Mouse (Mus musculus) midbrain, embryonic 12.5 days (tissue): Measurements from ENCODE around the gene Lyrm9. TPM values are rescaled to one million over a fixed set of nuclear protein-coding genes. Genes with fewer than 3 reads are reported as not detected.

Experiments
- ATAC-seq: fragments of 200-750 bp; cut with Nextera tagmentation; 2 replicates; pipeline ENCODE4 v1.8.0; 2017; ENCODE audit warnings: low read depth, moderate TSS enrichment, moderate library complexity; ENCODE audit not compliant: low FRiP score
- H3K27ac ChIP-seq: fragments of 300-500 bp; sonication (generic); replicated peaks from 2 replicates; pipeline ENCODE4 v1.5.1; 2016; ENCODE audit warnings: mild to moderate bottlenecking
- H3K27me3 ChIP-seq: fragments of 300-500 bp; sonication (generic); 2 replicates; pipeline ENCODE4 v1.6.1; 2016; ENCODE audit warnings: mild to moderate bottlenecking
- H3K36me3 ChIP-seq: fragments of 300-500 bp; sonication (generic); 2 replicates; pipeline ENCODE4 v1.6.1; 2016
- H3K4me1 ChIP-seq: fragments of 300-500 bp; sonication (generic); 2 replicates; pipeline ENCODE4 v1.6.1; 2016
- H3K4me2 ChIP-seq: fragments of 300-500 bp; sonication (generic); replicated peaks from 2 replicates; pipeline ENCODE4 v1.6.1; 2016; ENCODE audit warnings: mild to moderate bottlenecking, moderate library complexity
- H3K4me3 ChIP-seq: fragments of 300-500 bp; sonication (generic); 2 replicates; pipeline ENCODE4 v1.5.1; 2016; ENCODE audit warnings: mild to moderate bottlenecking
- H3K9ac ChIP-seq: fragments of 300-500 bp; sonication (generic); replicated peaks from 2 replicates; pipeline ENCODE4 v1.6.1; 2016; ENCODE audit warnings: mild to moderate bottlenecking, moderate library complexity
- H3K9me3 ChIP-seq: fragments of 300-500 bp; sonication (generic); 2 replicates; pipeline ENCODE4 v1.6.1; 2016; ENCODE audit warnings: mild to moderate bottlenecking
- WGBS: fragments of 180-500 bp; shearing (Covaris S2); methylation state at CpG from one replicate; pipeline ENCODE4 v1.1.7; 2016; 5-methylcytosine and 5-hydroxymethylcytosine counted together
- polyA plus RNA-seq: library from polyadenylated mRNA; unstranded; fragments of >200 nt; fragmentation: Nextera tagmentation; extraction: Ambion mirVana; gene quantifications from 2 replicates; pipeline ENCODE4 v1.2.1, GENCODE M21; 2016

Gene Lyrm9
- polyA plus RNA-seq, 1 experiment from 2014 or later, result 17.0 TPM

DNA sequence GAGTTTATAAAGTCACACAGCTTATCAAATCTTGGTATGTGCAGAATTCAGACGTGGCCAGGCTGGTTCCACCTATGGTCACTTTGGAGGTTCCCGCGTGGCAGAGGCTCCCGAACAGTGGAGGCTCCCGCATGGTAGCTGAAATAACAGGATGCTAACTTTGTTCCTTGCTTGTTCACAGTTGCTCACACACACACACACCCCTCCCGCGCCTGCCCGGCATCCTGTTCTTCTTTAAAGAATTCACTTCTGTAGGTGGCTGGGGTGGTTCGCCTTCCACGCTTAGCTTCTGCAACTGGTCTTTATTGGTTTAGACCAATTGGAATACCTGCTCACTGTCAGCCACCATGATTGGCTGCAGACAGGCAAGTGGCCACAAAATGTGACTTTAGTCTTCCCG lies 33.3 kb upstream of the Lyrm9 start:
- Histone ChIP-seq H3K4me1 (peaks cover 37% of the 10 kb centered on the region), H3K9ac (no peak overlapping the region), H3K9me3 (no peaks in the 10 kb centered on the region), H3K4me2 (no peak overlapping the region), H3K27ac (no peak overlapping the region), H3K4me3 (no peak overlapping the region), H3K27me3 (peaks cover 11% of the 10 kb centered on the region; the same call in 1 of the 2 replicates), H3K36me3 (no peaks in the 10 kb centered on the region)
- no peak for ATAC-seq
- 84% methylated on average over 11 of the region's 11 CpGs for WGBS

DNA sequence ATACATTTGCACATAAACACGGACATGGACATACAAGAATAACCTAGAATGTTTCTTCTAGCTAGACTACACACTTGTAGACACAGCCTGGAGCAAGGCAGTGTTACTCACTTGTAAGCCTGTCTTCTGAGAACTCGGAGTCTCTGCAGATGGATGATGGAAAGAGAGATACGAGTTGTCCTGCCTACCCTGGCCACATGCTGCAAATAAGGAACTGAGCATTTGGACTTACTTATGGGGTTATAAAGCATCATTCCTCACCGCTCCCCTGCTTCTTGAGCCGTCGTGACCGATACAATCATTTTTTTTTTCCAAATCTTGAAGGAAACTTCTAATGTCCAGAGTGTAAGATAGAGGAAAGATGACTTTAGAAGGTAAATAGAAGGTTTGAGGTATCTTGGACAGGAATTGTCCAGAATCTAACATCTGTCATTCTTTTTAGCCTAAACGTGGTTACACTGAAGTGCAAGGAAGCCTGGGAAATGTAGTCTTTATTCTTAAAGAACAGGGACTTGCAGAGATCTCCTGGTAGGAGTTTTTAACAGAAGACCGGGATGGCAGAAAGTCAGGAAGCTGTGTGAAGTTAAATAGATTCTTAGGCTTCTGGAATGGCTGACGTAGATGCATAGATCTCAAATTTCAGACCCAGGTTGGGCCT lies 30.2 kb upstream of the Lyrm9 start:
- no peak overlapping the region for H3K4me3 ChIP-seq
- peaks cover 20% of the 10 kb centered on the region for H3K4me1 ChIP-seq
- no peak overlapping the region for H3K9ac ChIP-seq
- H3K27me3 ChIP-seq, result peaks cover 11% of the 10 kb centered on the region; the same call in 1 of the 2 replicates
- no peak overlapping the region for H3K4me2 ChIP-seq
- ATAC-seq, result no peak
- H3K36me3 ChIP-seq, result no peaks in the 10 kb centered on the region
- no peak overlapping the region for H3K27ac ChIP-seq
- no peaks in the 10 kb centered on the region for H3K9me3 ChIP-seq
- 88% methylated on average over 10 of the region's 10 CpGs for WGBS

DNA sequence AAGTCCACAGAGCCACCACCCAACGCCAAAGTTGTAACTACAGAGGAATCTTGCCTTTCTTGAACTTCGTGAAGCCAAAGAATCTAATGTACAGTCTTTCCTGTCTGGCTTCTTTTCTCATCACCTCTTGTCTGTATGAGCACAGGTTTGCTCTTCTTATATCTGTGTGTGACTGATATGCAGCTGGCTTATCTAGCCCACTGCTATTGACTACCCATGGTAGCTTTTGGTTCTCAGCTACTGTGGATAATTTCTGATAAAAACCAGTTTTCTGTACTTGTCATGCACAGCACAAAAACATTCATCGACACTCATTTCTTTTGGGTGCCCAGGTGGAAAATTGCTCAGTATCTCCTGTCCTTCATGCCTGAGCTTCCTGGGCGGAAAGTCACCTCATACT lies 25.3 kb upstream of the Lyrm9 start:
- 88% methylated on average over 4 of the region's 4 CpGs for WGBS
- Histone ChIP-seq H3K4me2 (no peak overlapping the region), H3K9ac (no peak overlapping the region), H3K27ac (no peak overlapping the region), H3K36me3 (no peaks in the 10 kb centered on the region), H3K4me3 (no peak overlapping the region), H3K4me1 (peaks cover 8% of the 10 kb centered on the region; the same call in 1 of the 2 replicates), H3K27me3 (peaks cover 18% of the 10 kb centered on the region), H3K9me3 (no peaks in the 10 kb centered on the region)
- ATAC-seq, result no peak

DNA sequence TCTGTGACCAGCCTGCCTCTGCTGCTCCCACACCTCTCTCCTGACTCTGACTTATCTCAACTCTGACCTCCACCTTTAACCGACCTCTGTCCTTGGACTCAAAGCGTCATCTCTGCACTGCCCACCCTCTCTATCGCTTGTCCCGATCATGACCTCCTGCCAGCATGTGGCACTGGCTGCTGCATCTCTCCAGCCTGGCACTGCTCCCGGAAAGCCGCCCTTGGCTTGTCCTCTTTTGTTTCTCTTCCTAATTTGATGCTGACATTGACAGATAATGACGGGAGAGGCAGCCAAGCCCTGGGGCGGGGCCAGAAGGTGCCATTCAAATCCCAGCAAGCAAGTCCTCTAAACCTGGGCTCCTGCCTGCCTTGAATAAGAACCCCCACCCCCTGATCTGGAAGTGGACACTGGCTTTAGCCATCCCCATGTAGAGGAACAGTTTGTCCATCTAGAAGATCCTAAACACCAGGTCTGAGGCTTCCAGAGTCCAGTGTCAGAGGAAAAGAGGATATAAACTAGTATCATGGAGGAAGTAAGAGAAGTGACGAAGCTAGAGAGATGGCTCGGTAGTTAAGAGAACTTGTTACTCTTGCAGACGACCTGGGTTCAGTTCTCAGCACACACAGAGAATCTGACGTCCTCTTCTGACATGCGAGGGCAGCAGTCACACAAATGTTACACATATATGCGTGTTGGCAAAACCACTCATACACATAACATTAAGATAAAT lies 22.6 kb upstream of the Lyrm9 start:
- H3K9me3 ChIP-seq, result no peaks in the 10 kb centered on the region
- H3K27me3 ChIP-seq, result peaks cover 18% of the 10 kb centered on the region
- H3K9ac ChIP-seq, result no peak overlapping the region
- H3K4me1 ChIP-seq, result peaks cover 14% of the 10 kb centered on the region
- H3K27ac ChIP-seq, result no peak overlapping the region; the same call in 1 of the 2 replicates
- no peak for ATAC-seq
- H3K4me3 ChIP-seq, result no peak overlapping the region
- H3K36me3 ChIP-seq, result no peaks in the 10 kb centered on the region
- 82% methylated on average over 14 of the region's 14 CpGs for WGBS
- no peak overlapping the region for H3K4me2 ChIP-seq

DNA sequence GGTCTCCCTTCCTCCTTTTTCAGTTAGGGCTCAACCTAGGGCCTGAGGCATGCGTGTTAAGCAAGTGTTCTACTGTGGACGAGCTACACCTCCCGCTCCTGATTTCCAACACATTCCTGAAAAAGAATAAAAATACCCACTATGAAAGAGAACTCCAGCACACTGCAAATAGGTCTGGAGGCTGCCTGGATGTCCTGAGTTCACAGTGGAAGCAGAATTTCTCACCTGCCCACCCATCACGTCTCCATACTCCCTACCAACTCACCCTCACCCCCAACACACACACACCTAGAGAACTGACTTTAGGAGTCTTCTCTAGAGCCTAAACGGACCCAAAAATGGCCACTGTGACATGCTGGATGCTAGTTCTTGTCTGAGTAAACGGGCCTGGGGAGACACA lies 21.8 kb upstream of the Lyrm9 start:
- no peak for ATAC-seq
- H3K4me1 ChIP-seq, result peaks cover 14% of the 10 kb centered on the region
- 83% methylated on average over 6 of the region's 6 CpGs for WGBS
- H3K27me3 ChIP-seq, result peaks cover 18% of the 10 kb centered on the region
- no peak overlapping the region for H3K27ac ChIP-seq
- no peaks in the 10 kb centered on the region for H3K9me3 ChIP-seq
- H3K4me3 ChIP-seq, result no peak overlapping the region
- H3K36me3 ChIP-seq, result no peaks in the 10 kb centered on the region
- no peak overlapping the region for H3K9ac ChIP-seq
- no peak overlapping the region for H3K4me2 ChIP-seq

DNA sequence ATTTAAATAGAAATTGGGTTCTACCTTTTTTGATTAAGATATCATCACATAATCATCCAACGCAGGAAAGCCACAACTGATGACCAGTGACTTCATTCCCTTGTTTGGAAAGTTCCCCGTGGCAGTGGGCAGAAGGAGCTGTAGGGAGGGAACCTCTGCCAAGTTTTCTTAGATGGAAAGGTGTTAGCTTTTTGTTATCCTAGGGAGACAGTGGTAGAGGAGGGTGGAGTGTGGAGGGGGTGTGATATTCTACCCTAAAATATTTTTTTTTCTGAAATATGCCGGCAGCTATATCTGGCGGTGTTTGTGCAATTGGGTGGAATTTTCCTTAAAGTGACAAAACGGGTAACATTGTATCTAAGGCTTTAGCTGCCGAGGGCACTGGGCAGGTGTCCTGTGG lies 21.2 kb upstream of the Lyrm9 start:
- no peak overlapping the region for H3K27ac ChIP-seq
- H3K9me3 ChIP-seq, result no peaks in the 10 kb centered on the region
- H3K4me1 ChIP-seq, result peaks cover 14% of the 10 kb centered on the region
- 76% methylated on average over 6 of the region's 6 CpGs for WGBS
- H3K36me3 ChIP-seq, result no peaks in the 10 kb centered on the region
- ATAC-seq, result no peak
- H3K27me3 ChIP-seq, result peaks cover 18% of the 10 kb centered on the region
- H3K4me2 ChIP-seq, result no peak overlapping the region
- H3K4me3 ChIP-seq, result no peak overlapping the region
- H3K9ac ChIP-seq, result no peak overlapping the region

DNA sequence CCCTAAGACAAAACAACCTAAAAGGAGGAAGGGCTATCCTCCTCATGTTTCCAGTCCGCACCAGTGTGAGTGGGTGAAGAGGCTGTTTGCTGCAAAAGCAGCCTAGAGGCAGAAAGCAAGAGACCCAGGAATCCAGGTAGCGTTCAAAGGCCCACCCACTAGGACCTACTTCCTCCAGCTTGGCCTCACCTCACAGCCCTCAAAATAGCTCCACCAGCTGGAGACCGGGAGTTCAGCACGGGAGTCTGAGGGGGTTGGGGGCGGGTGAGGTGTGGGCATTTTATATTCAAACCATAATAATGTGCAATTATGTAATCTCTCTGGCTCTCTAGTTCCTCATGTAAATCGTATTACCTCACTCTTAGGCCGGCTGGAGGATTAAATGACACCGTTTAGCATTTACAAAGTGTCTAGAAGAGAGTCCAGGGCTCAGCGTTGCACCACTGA lies 20.7 kb upstream of the Lyrm9 start:
- 40% methylated on average over 9 of the region's 9 CpGs for WGBS
- Histone ChIP-seq H3K4me2 (no peak overlapping the region), H3K4me3 (no peak overlapping the region), H3K4me1 (peaks cover 14% of the 10 kb centered on the region), H3K27ac (no peak overlapping the region), H3K9ac (no peak overlapping the region), H3K36me3 (no peaks in the 10 kb centered on the region), H3K27me3 (peaks cover 18% of the 10 kb centered on the region), H3K9me3 (no peaks in the 10 kb centered on the region)
- ATAC-seq, result no peak

DNA sequence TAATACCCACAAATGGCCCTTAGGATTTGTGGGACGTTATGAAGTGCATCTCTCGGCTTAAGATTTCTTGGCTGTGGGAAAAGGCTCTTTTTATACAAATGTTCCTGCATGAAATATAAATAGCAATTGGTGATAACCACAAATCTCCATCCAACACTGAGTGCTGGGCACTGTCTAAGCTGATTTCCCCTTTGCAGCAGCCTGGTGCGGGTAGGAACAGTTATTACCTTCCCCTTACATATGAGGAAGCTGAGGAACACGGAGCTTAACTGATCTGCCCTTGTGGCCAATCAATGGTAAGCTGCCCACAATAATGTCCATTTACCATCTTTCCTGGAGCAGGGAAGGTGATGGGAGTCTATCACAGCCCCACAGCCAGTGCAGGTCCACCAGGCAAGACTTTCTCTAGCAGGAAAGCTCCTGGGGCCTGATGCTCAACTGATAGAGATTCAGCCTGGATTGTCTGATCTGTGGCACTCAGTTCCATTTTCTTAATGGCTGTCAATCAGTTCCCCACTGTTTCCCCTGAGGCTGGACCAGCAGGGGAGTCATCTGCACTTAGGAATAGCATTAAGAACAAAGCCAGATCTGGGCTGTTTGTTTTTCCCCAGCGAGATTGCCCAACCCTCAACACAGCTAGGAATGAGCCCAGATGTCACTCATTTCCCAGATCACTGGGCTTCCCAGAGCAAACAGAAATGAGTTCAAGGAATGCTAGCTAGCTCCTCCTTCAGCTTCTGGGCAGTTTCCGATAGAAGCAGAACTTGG lies 18.9 kb upstream of the Lyrm9 start:
- Histone ChIP-seq H3K9ac (no peak overlapping the region; the same call in 1 of the 2 replicates), H3K27ac (peak overlapping the region; percentile 54), H3K4me2 (no peak overlapping the region), H3K9me3 (no peaks in the 10 kb centered on the region), H3K27me3 (peaks cover 23% of the 10 kb centered on the region), H3K36me3 (no peaks in the 10 kb centered on the region), H3K4me3 (no peak overlapping the region), H3K4me1 (peaks cover 14% of the 10 kb centered on the region)
- 44% methylated on average over 6 of the region's 6 CpGs for WGBS
- ATAC-seq, result no peak

DNA sequence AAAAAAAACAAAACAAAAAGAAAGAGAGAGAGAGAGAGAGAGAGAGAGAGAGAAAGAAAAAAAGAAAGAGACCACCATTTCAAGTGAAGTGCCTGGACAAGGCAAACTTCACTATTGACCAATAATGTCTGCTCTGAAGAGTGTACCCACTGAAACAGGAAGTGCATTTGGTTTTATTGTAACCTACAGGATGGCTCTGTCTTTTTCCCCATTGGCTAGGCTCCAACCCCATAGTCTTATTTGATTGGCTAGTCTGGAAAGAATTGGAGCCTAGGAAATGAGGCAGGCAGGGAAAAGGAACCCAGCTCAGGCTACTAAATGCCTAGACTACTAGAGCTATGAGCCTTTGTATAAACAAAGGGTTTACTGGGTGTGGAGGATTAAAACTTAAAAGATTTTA lies 17.0 kb upstream of the Lyrm9 start:
- H3K27me3 ChIP-seq, result peaks cover 15% of the 10 kb centered on the region
- H3K4me3 ChIP-seq, result no peak overlapping the region
- no peaks in the 10 kb centered on the region for H3K9me3 ChIP-seq
- no peaks in the 10 kb centered on the region for H3K36me3 ChIP-seq
- no peak overlapping the region for H3K9ac ChIP-seq
- H3K4me1 ChIP-seq, result peaks cover 12% of the 10 kb centered on the region
- H3K27ac ChIP-seq, result no peak overlapping the region
- H3K4me2 ChIP-seq, result no peak overlapping the region
- ATAC-seq, result no peak

DNA sequence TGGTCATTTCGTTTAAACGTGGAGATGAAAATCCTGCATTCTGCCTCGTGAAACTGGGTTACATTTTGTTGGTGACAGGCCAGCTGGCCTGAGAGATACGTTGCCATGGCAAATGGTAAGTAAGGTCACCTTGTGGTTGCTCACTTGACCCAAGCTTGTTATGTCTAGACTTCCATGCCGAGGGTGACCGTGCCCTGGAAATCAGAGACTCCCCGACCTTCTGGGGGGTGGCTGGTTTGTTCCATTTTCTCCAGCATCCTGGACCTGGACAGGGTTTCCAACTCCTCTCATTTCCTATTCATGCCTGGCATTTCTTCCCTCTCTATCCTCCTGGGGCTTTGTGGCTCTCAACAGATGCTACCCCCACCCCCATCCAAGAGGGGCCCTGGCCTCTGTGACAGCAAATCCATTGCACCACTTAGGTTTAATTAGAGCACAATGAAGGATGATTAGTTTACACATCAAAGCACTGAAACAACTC lies 11.9 kb upstream of the Lyrm9 start:
- WGBS, result 52% methylated on average over 7 of the region's 7 CpGs
- H3K9ac ChIP-seq, result no peak overlapping the region
- no peak overlapping the region for H3K4me3 ChIP-seq
- no peaks in the 10 kb centered on the region for H3K36me3 ChIP-seq
- no peaks in the 10 kb centered on the region for H3K9me3 ChIP-seq
- H3K27ac ChIP-seq, result no peak overlapping the region
- no peak overlapping the region for H3K4me2 ChIP-seq
- H3K4me1 ChIP-seq, result peaks cover 52% of the 10 kb centered on the region
- peaks cover 12% of the 10 kb centered on the region for H3K27me3 ChIP-seq
- ATAC-seq, result no peak

DNA sequence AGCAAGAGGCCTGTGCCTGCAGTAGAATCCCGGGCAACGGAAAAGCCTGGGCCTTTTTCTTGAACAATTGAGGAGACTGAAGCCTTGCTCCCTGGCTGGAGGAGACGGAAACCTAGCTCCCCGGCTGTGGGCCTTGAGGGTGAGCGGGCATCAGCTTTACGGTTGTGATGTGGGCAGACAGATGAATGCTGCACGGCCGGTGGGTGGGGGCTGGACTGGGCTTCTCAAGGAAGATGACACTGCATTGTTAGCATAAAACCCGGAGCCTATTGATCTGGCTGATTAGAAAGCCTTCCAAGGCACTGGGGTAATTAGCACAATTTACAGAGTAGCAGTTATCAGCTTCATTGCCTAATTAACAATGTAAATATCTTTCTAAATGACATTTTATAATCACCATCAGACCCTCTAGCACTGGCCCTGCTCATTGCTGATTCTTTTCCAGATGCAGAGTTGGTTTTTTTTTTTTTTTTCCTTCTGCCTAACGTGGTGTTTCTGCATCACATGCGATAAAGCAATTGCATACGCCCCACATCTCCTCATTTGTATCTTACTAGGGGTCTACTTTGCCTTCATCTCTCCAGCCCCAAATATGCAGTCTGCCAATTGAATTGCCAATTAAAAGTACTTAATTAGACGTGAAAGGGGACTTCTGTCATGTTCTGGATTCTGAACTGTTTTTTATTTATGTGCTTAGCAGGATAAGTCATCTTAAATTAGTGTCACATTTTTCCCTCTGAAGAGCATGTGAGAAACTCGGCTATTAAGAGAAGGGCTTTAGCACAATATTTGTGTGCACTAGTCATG lies 10.2 kb upstream of the Lyrm9 start:
- Histone ChIP-seq H3K4me1 (peaks cover 67% of the 10 kb centered on the region), H3K27ac (peak overlapping the region; percentile 58), H3K9me3 (no peaks in the 10 kb centered on the region), H3K9ac (no peak overlapping the region), H3K4me3 (no peak overlapping the region), H3K36me3 (no peaks in the 10 kb centered on the region), H3K4me2 (no peak overlapping the region), H3K27me3 (peaks cover 8% of the 10 kb centered on the region)
- 32% methylated on average over 14 of the region's 14 CpGs for WGBS
- ATAC-seq, result no peak
